ENCODE assay signal across 8 mouse cellular contexts in the genomic region with DNA sequence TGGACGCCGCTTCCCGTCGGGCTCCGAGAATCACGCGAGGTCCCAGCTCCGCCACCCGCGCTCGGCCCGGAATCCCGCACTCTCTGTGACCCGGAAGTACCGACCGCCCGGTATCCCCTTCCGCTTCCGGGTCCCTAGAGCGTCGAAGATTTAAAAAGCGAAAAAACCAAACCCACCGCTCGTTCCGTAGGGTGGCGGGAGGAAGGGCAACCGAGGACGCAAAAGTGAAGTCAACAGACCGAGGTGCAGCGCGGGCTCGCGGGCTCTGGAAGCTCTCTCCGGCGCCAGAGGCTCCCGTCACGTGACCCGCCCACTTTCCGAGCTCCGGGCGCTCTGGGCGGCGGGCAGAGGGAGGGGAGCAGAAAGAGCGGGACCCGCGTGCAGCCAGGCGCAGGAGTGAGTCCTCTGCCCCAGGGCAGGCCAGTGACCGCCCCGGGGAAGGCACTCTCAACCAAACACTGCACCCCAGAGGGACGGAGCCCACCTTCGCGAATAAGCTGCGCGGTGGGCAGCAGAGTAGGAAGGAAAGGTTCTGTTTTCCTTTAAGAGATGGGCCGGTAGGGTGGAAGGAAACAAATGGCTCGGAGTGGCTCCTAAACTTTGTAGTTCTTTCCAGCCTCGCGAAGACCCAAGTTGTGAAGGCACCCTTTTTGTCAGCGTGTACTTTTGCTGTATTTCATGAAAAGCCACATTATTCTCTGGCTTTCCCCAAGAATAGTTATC. TPM values are rescaled to one million over a fixed set of nuclear protein-coding genes. Genes with fewer than 3 reads are reported as not detected.
A peak's percentile ranks its signal among the peaks of the same experiment; 100 is the strongest.
DNase-seq lines count a peak whose midpoint lies in the region; ATAC-seq and TF ChIP-seq lines count a peak whose summit lies in the region.

A gene (minus strand): TSS at position 261 of the 723 bp plus-strand sequence.

- peak within 1 kb of the TSS; percentile 98 for H3K4me3 ChIP-seq in forebrain, embryonic 11.5 days (ENCODE audit: low read depth, low read length)
- H3K4me3 ChIP-seq in heart, postnatal 0 days (ENCODE audit: low read depth, low read length): peak within 1 kb of the TSS; percentile 96
- H3K4me3 ChIP-seq in liver, embryonic 16.5 days (ENCODE audit: low read depth, low read length): peak within 1 kb of the TSS; percentile 95
- H3K4me3 ChIP-seq in neural tube, embryonic 13.5 days: peak within 1 kb of the TSS; percentile 100
- H3K4me3 ChIP-seq in testis, adult 2 months (ENCODE audit: control insufficient read depth, low read depth, low read length): peak within 1 kb of the TSS; percentile 95

- H3K4me2 ChIP-seq in forebrain, embryonic 11.5 days (ENCODE audit: low read depth, low read length, severe bottlenecking): peak within 1 kb of the TSS; percentile 72
- peak within 1 kb of the TSS; percentile 94 for H3K4me2 ChIP-seq in heart, postnatal 0 days (ENCODE audit: low read depth, low read length)
- peak within 1 kb of the TSS; percentile 59 for H3K4me2 ChIP-seq in liver, embryonic 16.5 days (ENCODE audit: low read depth, low read length)
- H3K4me2 ChIP-seq in neural tube, embryonic 13.5 days: peak within 1 kb of the TSS; percentile 77

- H3K4me1 ChIP-seq in forebrain, embryonic 11.5 days (replicated peaks; ENCODE audit: control insufficient read depth, insufficient read depth, low read length): 0 out of 2 replicates have a peak, but pooled peaks cover 4% of the 10 kb centered on the region
- H3K4me1 ChIP-seq in heart, postnatal 0 days (ENCODE audit: control insufficient read depth, insufficient read depth): peaks cover 11% of the 10 kb centered on the region; the same call in 1 of the 2 replicates
- peaks cover 28% of the 10 kb centered on the region for H3K4me1 ChIP-seq in liver, embryonic 16.5 days (ENCODE audit: control insufficient read depth, low read depth, low read length)
- peaks cover 26% of the 10 kb centered on the region for H3K4me1 ChIP-seq in neural tube, embryonic 13.5 days (replicated peaks)
- H3K4me1 ChIP-seq in testis, adult 2 months (ENCODE audit: control insufficient read depth, insufficient read depth, low read length): peaks cover 2% of the 10 kb centered on the region

- ATAC-seq in forebrain, embryonic 11.5 days (replicated peaks; ENCODE audit: low FRiP score): peak; percentile 96
- ATAC-seq in heart, postnatal 0 days (ENCODE audit: insufficient read depth, low read depth): peak; percentile 97
- ATAC-seq in liver, embryonic 16.5 days (ENCODE audit: low read depth): peak; percentile 88
- ATAC-seq in neural tube, embryonic 13.5 days (ENCODE audit: low read depth): peak; percentile 98

- peaks cover 8% of the 10 kb centered on the region; the same call in 1 of the 2 replicates for H3K36me3 ChIP-seq in forebrain, embryonic 11.5 days (ENCODE audit: control insufficient read depth, insufficient read depth, low read length)
- peaks cover 28% of the 10 kb centered on the region for H3K36me3 ChIP-seq in heart, postnatal 0 days (replicated peaks; ENCODE audit: control insufficient read depth, insufficient read depth, low read length)
- H3K36me3 ChIP-seq in liver, embryonic 16.5 days (ENCODE audit: control insufficient read depth, insufficient read depth): peaks cover 7% of the 10 kb centered on the region
- peaks cover 43% of the 10 kb centered on the region for H3K36me3 ChIP-seq in neural tube, embryonic 13.5 days
- peaks cover 1% of the 10 kb centered on the region; the same call in 1 of the 2 replicates for H3K36me3 ChIP-seq in testis, adult 2 months (ENCODE audit: control insufficient read depth, insufficient read depth, low read length)

- WGBS in forebrain, embryonic 11.5 days: under 1% methylated on average over 55 of the region's 59 CpGs
- under 1% methylated on average over 59 of the region's 59 CpGs for WGBS in heart, postnatal 0 days
- under 1% methylated on average over 59 of the region's 59 CpGs for WGBS in liver, embryonic 16.5 days (ENCODE audit: insufficient replicate concordance)
- under 1% methylated on average over 59 of the region's 59 CpGs for WGBS in neural tube, embryonic 13.5 days

- TF ChIP-seq CTCF in heart, postnatal 0 days (IDR thresholded peaks at IDR 0.05; ENCODE audit: low read depth): no peak
- TF ChIP-seq CTCF in testis, adult 2 months (IDR thresholded peaks at IDR 0.05; ENCODE audit: control insufficient read depth, insufficient read depth, insufficient replicate concordance, low read depth, low read length): 0 out of 2 replicates have a peak, but pooled peaks have one; percentile 18

- H3K9ac ChIP-seq in forebrain, embryonic 11.5 days (ENCODE audit: low read length): peak within 1 kb of the TSS; percentile 98
- H3K9ac ChIP-seq in heart, postnatal 0 days (replicated peaks; ENCODE audit: low read depth, low read length): peak within 1 kb of the TSS; percentile 95
- peak within 1 kb of the TSS; percentile 97 for H3K9ac ChIP-seq in liver, embryonic 16.5 days (ENCODE audit: low read depth, low read length)
- H3K9ac ChIP-seq in neural tube, embryonic 13.5 days: peak within 1 kb of the TSS; percentile 97

- no peak for TF ChIP-seq EP300 in heart, postnatal 0 days (IDR thresholded peaks at IDR 0.05; ENCODE audit: low read depth)

- peak within 1 kb of the TSS; percentile 99 for H3K27ac ChIP-seq in forebrain, embryonic 11.5 days (ENCODE audit: low read depth, low read length)
- H3K27ac ChIP-seq in heart, postnatal 0 days (ENCODE audit: low read depth): peak within 1 kb of the TSS; percentile 96
- H3K27ac ChIP-seq in liver, embryonic 16.5 days (ENCODE audit: low read length): peak within 1 kb of the TSS; percentile 99
- peak within 1 kb of the TSS; percentile 97 for H3K27ac ChIP-seq in neural tube, embryonic 13.5 days (replicated peaks)
- peak within 1 kb of the TSS; percentile 95 for H3K27ac ChIP-seq in testis, adult 2 months (ENCODE audit: control insufficient read depth, insufficient read depth, low read depth, low read length)

- H3K27me3 ChIP-seq in forebrain, embryonic 11.5 days (ENCODE audit: control insufficient read depth, insufficient read depth, low read length): no peaks in the 10 kb centered on the region
- no peaks in the 10 kb centered on the region for H3K27me3 ChIP-seq in heart, postnatal 0 days (ENCODE audit: control insufficient read depth, insufficient read depth, low read length)
- H3K27me3 ChIP-seq in liver, embryonic 16.5 days (ENCODE audit: control insufficient read depth, insufficient read depth, low read depth, low read length): no peaks in the 10 kb centered on the region
- no peaks in the 10 kb centered on the region for H3K27me3 ChIP-seq in neural tube, embryonic 13.5 days
- no peaks in the 10 kb centered on the region for H3K27me3 ChIP-seq in testis, adult 2 months (ENCODE audit: control insufficient read depth, insufficient read depth, low read length)

- H3K9me3 ChIP-seq in forebrain, embryonic 11.5 days (ENCODE audit: control insufficient read depth, low read length): no peaks in the 10 kb centered on the region
- H3K9me3 ChIP-seq in heart, postnatal 0 days (replicated peaks; ENCODE audit: control insufficient read depth, low read length): no peaks in the 10 kb centered on the region
- H3K9me3 ChIP-seq in liver, embryonic 16.5 days (replicated peaks; ENCODE audit: control insufficient read depth, low read length): no peaks in the 10 kb centered on the region
- H3K9me3 ChIP-seq in neural tube, embryonic 13.5 days: no peaks in the 10 kb centered on the region

- TF ChIP-seq POLR2A in testis, adult 2 months (IDR thresholded peaks at IDR 0.05; ENCODE audit: control insufficient read depth, low read depth, low read length): peak; percentile 45; the same call in 1 of the 2 replicates

- DNase-seq in CD8-positive naive resting alpha-beta T cell, adult 2 months (ENCODE audit: low read depth in 2 of 2, low spot score in 2 of 2): peak; percentile 71 to 72
- peak; percentile 77 for DNase-seq in c-Kit-positive CD71-negative TER-119-negative erythroid progenitor cells, embryonic 14.5 days (ENCODE audit: low read depth)
- DNase-seq in forebrain, embryonic 11.5 days (ENCODE audit: low spot score): peak; percentile 94
- peak; percentile 84 for DNase-seq in heart, postnatal 0 days (ENCODE audit: low spot score)
- DNase-seq in kidney, postnatal 4 days: peak; percentile 86 to 92

RNA-seq across cellular contexts. Expression of the gene that starts here (rescaled TPM):
- polyA plus RNA-seq in forebrain, embryonic 11.5 days (2014; fragmentation: Nextera tagmentation; extraction: Ambion mirVana): 92.3 and 92.8 TPM in 2 replicates
- 10.2 and 12.6 TPM in 2 replicates for total RNA-seq in heart, postnatal 0 days (2014; rRNA removed; ENCODE audit: low replicate concordance)
- 12.9 and 14.4 TPM in 2 replicates for polyA plus RNA-seq in heart, postnatal 0 days (2015; fragmentation: Nextera tagmentation; extraction: Ambion mirVana)
- 26.2 and 28.5 TPM in 2 replicates for polyA plus RNA-seq in liver, embryonic 16.5 days (2015; fragmentation: Nextera tagmentation; extraction: Ambion mirVana)
- 43.6 and 53.9 TPM in 2 replicates for polyA plus RNA-seq in neural tube, embryonic 13.5 days (2015; fragmentation: Nextera tagmentation; extraction: Ambion mirVana)
- 9.0 and 12.2 TPM in 2 replicates for polyA plus RNA-seq in testis, adult 2 months (2012; rRNA removed)

Comparison
In these comparisons a context has a peak if more than half of its experiments do, and no peak if none do; other contexts are left out.
1. Peak in every context shown above with its lines: DNase-seq, ATAC-seq, H3K4me3 ChIP-seq and H3K27ac ChIP-seq.